Mouse (Mus musculus): ENCODE results near the gene Ube2o. TPM values are rescaled to one million over a fixed set of nuclear protein-coding genes. Genes with fewer than 3 reads are reported as not detected.
"Not testable (repeated sequence)": the region's sequence is repeated elsewhere in the genome, so short reads cannot be mapped to it uniquely, and the experiment has no call there.

The Ube2o gene
- polyA plus RNA-seq, 1 experiment from 2014 or later: 18.7 TPM

- WGBS: 92% methylated on average over 7 of the region's 7 CpGs
- ATAC-seq (ENCODE audit: low FRiP score): no peak
Measured at GRCm38 (mm10) chr11:116617641-116618040, 36.4 kb upstream of the Ube2o start.

GRCm38 (mm10) chr11:116616438-116617118 is 35.3 kb upstream of the Ube2o start:
- ATAC-seq (ENCODE audit: low FRiP score) (no peak), DNase-seq (ENCODE audit: low spot score, missing footprints) (no peak)
- H3K36me3 ChIP-seq (ENCODE audit: control insufficient read depth, insufficient read depth, low read length): no peaks in the 10 kb centered on the region
- 0 out of 2 replicates have a peak, but pooled peaks cover 2% of the 10 kb centered on the region for H3K4me1 ChIP-seq (ENCODE audit: control insufficient read depth, insufficient read depth, low read length)
- WGBS: 80% methylated on average over 10 of the region's 10 CpGs
- no peaks in the 10 kb centered on the region for H3K27me3 ChIP-seq (ENCODE audit: control insufficient read depth, insufficient read depth, low read length)
- no peak overlapping the region for H3K9ac ChIP-seq (ENCODE audit: low read length)
- H3K4me3 ChIP-seq (ENCODE audit: low read depth, low read length): no peak overlapping the region
- H3K9me3 ChIP-seq (ENCODE audit: control insufficient read depth, low read length): no peaks in the 10 kb centered on the region
- no peak overlapping the region for H3K27ac ChIP-seq (ENCODE audit: low read depth, low read length)
- no peak overlapping the region for H3K4me2 ChIP-seq

More at GRCm38 (mm10) chr11:116617641-116618040, 36.4 kb upstream of the Ube2o start:
- no peaks in the 10 kb centered on the region for H3K36me3 ChIP-seq (ENCODE audit: control insufficient read depth, insufficient read depth, low read length)
- H3K4me1 ChIP-seq (ENCODE audit: control insufficient read depth, insufficient read depth, low read length): 0 out of 2 replicates have a peak, but pooled peaks cover 2% of the 10 kb centered on the region
- no peak overlapping the region for H3K9ac ChIP-seq (ENCODE audit: low read length)
- peaks cover 3% of the 10 kb centered on the region for H3K27me3 ChIP-seq (ENCODE audit: control insufficient read depth, insufficient read depth, low read length)
- no peak overlapping the region for H3K4me3 ChIP-seq (ENCODE audit: low read depth, low read length)
- H3K4me2 ChIP-seq: no peak overlapping the region
- DNase-seq (ENCODE audit: low spot score, missing footprints): no peak
- H3K27ac ChIP-seq (ENCODE audit: low read depth, low read length): no peak overlapping the region
- H3K9me3 ChIP-seq (ENCODE audit: control insufficient read depth, low read length): no peaks in the 10 kb centered on the region

GRCm38 (mm10) chr11:116615735-116616437 is 34.6 kb upstream of the Ube2o start:
- ATAC-seq (ENCODE audit: low FRiP score) (no peak), DNase-seq (ENCODE audit: low spot score, missing footprints) (no peak)
- H3K4me1 ChIP-seq (ENCODE audit: control insufficient read depth, insufficient read depth, low read length): 0 out of 2 replicates have a peak, but pooled peaks cover 2% of the 10 kb centered on the region
- no peak overlapping the region for H3K27ac ChIP-seq (ENCODE audit: low read depth, low read length)
- no peak overlapping the region for H3K9ac ChIP-seq (ENCODE audit: low read length)
- H3K27me3 ChIP-seq (ENCODE audit: control insufficient read depth, insufficient read depth, low read length): no peaks in the 10 kb centered on the region
- H3K4me3 ChIP-seq (ENCODE audit: low read depth, low read length): no peak overlapping the region
- no peaks in the 10 kb centered on the region for H3K36me3 ChIP-seq (ENCODE audit: control insufficient read depth, insufficient read depth, low read length)
- no peaks in the 10 kb centered on the region for H3K9me3 ChIP-seq (ENCODE audit: control insufficient read depth, low read length)
- H3K4me2 ChIP-seq: no peak overlapping the region
- WGBS: 49% methylated on average over 15 of the region's 15 CpGs

- Histone ChIP-seq H3K9ac (ENCODE audit: low read length) (no peak overlapping the region), H3K9me3 (ENCODE audit: control insufficient read depth, low read length) (no peaks in the 10 kb centered on the region), H3K4me3 (ENCODE audit: low read depth, low read length) (no peak overlapping the region), H3K27ac (ENCODE audit: low read depth, low read length) (no peak overlapping the region), H3K4me2 (no peak overlapping the region), H3K4me1 (ENCODE audit: control insufficient read depth, insufficient read depth, low read length) (no peaks in the 10 kb centered on the region), H3K36me3 (ENCODE audit: control insufficient read depth, insufficient read depth, low read length) (no peaks in the 10 kb centered on the region), H3K27me3 (ENCODE audit: control insufficient read depth, insufficient read depth, low read length) (no peaks in the 10 kb centered on the region)
- WGBS: 92% methylated on average over 6 of the region's 6 CpGs
- no peak for ATAC-seq (ENCODE audit: low FRiP score)
- no peak for DNase-seq (ENCODE audit: low spot score, missing footprints)
Measured at GRCm38 (mm10) chr11:116613234-116613633, 32.0 kb upstream of the Ube2o start.

- Histone ChIP-seq H3K4me1 (ENCODE audit: control insufficient read depth, insufficient read depth, low read length) (no peaks in the 10 kb centered on the region), H3K9ac (ENCODE audit: low read length) (no peak overlapping the region), H3K4me2 (no peak overlapping the region), H3K27ac (ENCODE audit: low read depth, low read length) (no peak overlapping the region), H3K27me3 (ENCODE audit: control insufficient read depth, insufficient read depth, low read length) (no peaks in the 10 kb centered on the region), H3K4me3 (ENCODE audit: low read depth, low read length) (no peak overlapping the region), H3K36me3 (ENCODE audit: control insufficient read depth, insufficient read depth, low read length) (no peaks in the 10 kb centered on the region), H3K9me3 (ENCODE audit: control insufficient read depth, low read length) (no peaks in the 10 kb centered on the region)
- ATAC-seq (ENCODE audit: low FRiP score) (no peak), DNase-seq (ENCODE audit: low spot score, missing footprints) (no peak)
- 82% methylated on average over 1 of the region's 1 CpGs for WGBS
Measured at GRCm38 (mm10) chr11:116612554-116612953, 31.3 kb upstream of the Ube2o start.

GRCm38 (mm10) chr11:116611883-116612282 is 30.6 kb upstream of the Ube2o start:
- no peak overlapping the region for H3K4me2 ChIP-seq
- H3K4me3 ChIP-seq (ENCODE audit: low read depth, low read length): no peak overlapping the region
- no peak overlapping the region for H3K27ac ChIP-seq (ENCODE audit: low read depth, low read length)
- DNase-seq (ENCODE audit: low spot score, missing footprints) (no peak), ATAC-seq (ENCODE audit: low FRiP score) (no peak)
- WGBS: 92% methylated on average over 9 of the region's 9 CpGs
- H3K27me3 ChIP-seq (ENCODE audit: control insufficient read depth, insufficient read depth, low read length): no peaks in the 10 kb centered on the region
- H3K36me3 ChIP-seq (ENCODE audit: control insufficient read depth, insufficient read depth, low read length): no peaks in the 10 kb centered on the region
- H3K9ac ChIP-seq (ENCODE audit: low read length): no peak overlapping the region
- no peaks in the 10 kb centered on the region for H3K4me1 ChIP-seq (ENCODE audit: control insufficient read depth, insufficient read depth, low read length)
- no peaks in the 10 kb centered on the region for H3K9me3 ChIP-seq (ENCODE audit: control insufficient read depth, low read length)

- WGBS: 88% methylated on average over 9 of the region's 9 CpGs
- not testable (repeated sequence) for H3K4me3 ChIP-seq (ENCODE audit: low read depth, low read length); H3K4me1 ChIP-seq (ENCODE audit: control insufficient read depth, insufficient read depth, low read length)
Measured at GRCm38 (mm10) chr11:116611168-116611567, 29.9 kb upstream of the Ube2o start.

GRCm38 (mm10) chr11:116609965-116610630 is 28.9 kb upstream of the Ube2o start:
- Histone ChIP-seq H3K4me1 (ENCODE audit: control insufficient read depth, insufficient read depth, low read length) (no peaks in the 10 kb centered on the region), H3K36me3 (ENCODE audit: control insufficient read depth, insufficient read depth, low read length) (no peaks in the 10 kb centered on the region), H3K4me2 (no peak overlapping the region), H3K27ac (ENCODE audit: low read depth, low read length) (no peak overlapping the region), H3K4me3 (ENCODE audit: low read depth, low read length) (no peak overlapping the region), H3K9ac (ENCODE audit: low read length) (no peak overlapping the region), H3K27me3 (ENCODE audit: control insufficient read depth, insufficient read depth, low read length) (no peaks in the 10 kb centered on the region), H3K9me3 (ENCODE audit: control insufficient read depth, low read length) (no peaks in the 10 kb centered on the region)
- 86% methylated on average over 15 of the region's 15 CpGs for WGBS
- DNase-seq (ENCODE audit: low spot score, missing footprints) (no peak), ATAC-seq (ENCODE audit: low FRiP score) (no peak)

More at GRCm38 (mm10) chr11:116611168-116611567, 29.9 kb upstream of the Ube2o start:
- H3K4me2 ChIP-seq; DNase-seq (ENCODE audit: low spot score, missing footprints); ATAC-seq (ENCODE audit: low FRiP score); H3K9me3 ChIP-seq (ENCODE audit: control insufficient read depth, low read length); H3K9ac ChIP-seq (ENCODE audit: low read length); H3K27ac ChIP-seq (ENCODE audit: low read depth, low read length); H3K27me3 ChIP-seq (ENCODE audit: control insufficient read depth, insufficient read depth, low read length); H3K36me3 ChIP-seq (ENCODE audit: control insufficient read depth, insufficient read depth, low read length): not testable (repeated sequence)

GRCm38 (mm10) chr11:116607717-116608116 is 26.5 kb upstream of the Ube2o start:
- Histone ChIP-seq H3K4me2 (no peak overlapping the region), H3K27ac (ENCODE audit: low read depth, low read length) (no peak overlapping the region), H3K9me3 (ENCODE audit: control insufficient read depth, low read length) (no peaks in the 10 kb centered on the region), H3K36me3 (ENCODE audit: control insufficient read depth, insufficient read depth, low read length) (no peaks in the 10 kb centered on the region), H3K9ac (ENCODE audit: low read length) (no peak overlapping the region), H3K4me1 (ENCODE audit: control insufficient read depth, insufficient read depth, low read length) (no peaks in the 10 kb centered on the region), H3K4me3 (ENCODE audit: low read depth, low read length) (no peak overlapping the region), H3K27me3 (ENCODE audit: control insufficient read depth, insufficient read depth, low read length) (no peaks in the 10 kb centered on the region)
- ATAC-seq (ENCODE audit: low FRiP score) (no peak), DNase-seq (ENCODE audit: low spot score, missing footprints) (no peak)
- 98% methylated on average over 3 of the region's 3 CpGs for WGBS

Data from midbrain, embryonic 11.5 days (tissue).